Mouse (Mus musculus) kidney, postnatal 14 days (tissue): ENCODE results near the gene Gpc1.

Experiments
- DNase-seq: peaks from one replicate; pipeline ENCODE4 v3.0.0; 2022; ENCODE audit warnings: mixed read lengths

Gene Gpc1

DNA sequence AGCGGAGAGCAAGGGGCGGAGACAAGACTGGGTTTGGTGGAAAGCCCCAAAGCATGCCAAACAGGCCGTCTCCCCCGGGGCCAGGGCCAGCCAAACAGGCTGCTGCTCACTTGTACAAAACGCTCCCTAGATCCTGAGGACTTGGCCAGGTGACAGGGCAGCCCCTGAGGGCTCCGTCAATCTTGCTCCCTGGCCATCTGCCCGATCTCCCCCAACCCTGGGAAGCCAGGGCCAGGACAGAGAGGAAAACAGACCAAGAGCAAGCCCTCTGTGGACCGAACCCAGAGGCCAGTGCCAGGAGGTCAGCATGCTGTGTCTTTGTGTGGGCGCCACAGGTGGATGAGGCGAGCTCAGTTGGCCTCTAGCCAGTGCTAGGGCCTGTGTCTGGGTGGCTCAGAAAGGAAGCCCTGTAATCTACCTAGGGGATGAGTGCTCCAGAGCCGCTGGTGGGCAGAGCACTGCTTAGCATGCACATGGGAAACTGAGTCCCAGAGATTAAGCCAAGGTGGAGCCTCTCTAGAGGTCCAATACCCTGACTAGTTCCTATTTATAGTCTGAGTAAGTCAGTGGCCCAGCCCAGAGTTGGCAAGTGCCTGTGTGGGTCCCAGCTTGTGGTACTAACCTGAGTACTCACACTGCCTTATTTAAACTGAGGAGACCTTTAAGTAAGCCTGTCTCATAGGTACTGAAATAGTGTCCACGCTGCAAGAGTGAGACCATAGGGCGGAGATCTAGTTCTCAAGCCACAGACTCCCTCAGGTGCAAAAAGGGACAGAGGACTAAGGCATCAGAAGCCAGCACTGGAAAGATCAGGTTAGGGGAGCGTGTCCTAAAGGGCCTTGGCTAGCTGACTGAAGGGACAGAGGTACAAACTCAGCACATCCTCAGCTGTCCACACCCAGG is 6.7 kb downstream of the Gpc1 start:
- peak; percentile 25 for DNase-seq

DNA sequence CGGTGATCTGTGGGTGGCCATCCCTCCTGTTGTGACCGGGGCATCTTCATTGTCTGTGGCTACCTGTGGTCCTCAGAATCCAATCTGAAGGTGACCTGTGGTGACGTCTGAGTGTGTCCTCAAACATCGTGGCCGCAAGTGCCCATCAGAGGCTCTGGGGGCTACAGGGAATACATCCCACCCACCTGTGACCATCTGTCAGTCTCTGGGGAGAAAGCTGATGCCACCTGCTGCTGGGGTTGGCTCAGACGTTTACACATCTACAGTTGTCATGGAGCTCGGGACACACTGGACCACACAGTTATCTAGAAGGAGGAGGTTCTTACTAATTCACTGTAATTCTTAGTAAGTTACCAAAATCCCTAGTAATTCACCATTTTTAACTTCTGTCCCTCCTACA is 7.8 kb downstream of the Gpc1 start:
- DNase-seq: no peak

DNA sequence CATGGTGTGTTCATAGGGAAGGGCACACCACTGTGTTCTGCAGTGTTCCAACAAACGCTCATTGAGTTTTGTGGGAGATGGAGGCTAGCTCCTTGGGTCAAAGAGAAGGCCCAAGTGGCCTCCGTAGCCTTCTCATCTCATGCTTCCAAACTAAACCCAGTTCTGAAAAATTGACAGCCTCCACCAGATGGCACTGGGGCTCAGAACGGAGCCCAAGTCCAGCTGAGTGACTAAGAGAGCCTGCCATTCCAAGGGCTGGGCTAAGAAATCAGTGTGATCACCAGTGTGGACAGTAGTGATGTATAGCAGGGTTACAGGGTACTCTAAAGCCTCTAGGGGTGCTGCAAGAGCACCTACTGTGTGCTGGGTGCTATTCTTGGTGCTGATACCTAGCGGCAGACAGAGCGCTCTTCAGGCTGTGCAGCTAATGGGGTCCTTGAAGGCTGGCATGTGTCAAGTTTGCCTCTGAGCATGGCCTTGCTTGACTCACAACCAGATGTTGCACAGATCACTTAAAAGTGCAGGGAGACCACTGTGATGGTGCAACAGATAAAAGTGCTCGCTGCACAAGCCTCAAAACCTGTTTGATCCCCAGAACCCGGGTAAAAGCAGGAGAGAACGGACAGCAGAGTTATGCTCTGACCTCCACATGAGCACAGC is 8.9 kb downstream of the Gpc1 start:
- DNase-seq: peak; percentile 28

DNA sequence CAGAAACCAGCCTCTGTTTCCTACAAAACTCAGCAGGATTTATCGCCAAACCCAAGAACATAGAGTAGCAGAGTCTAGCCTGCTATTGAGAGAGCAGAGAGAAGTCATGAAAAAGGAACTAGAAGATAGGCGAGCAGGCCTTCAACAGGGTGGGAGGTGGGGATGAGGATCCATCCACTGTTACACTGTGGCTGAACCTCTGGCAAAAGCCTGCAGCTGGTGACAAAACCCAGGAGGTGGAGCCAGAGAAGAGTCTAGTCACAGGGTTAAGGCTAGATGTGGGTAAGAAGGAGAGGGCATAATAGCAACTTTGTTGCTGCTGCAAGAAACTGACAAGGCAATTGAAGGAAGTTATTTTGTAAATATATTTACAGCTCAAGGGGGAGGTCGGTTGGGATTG is 10.0 kb downstream of the Gpc1 start:
- no peak for DNase-seq

DNA sequence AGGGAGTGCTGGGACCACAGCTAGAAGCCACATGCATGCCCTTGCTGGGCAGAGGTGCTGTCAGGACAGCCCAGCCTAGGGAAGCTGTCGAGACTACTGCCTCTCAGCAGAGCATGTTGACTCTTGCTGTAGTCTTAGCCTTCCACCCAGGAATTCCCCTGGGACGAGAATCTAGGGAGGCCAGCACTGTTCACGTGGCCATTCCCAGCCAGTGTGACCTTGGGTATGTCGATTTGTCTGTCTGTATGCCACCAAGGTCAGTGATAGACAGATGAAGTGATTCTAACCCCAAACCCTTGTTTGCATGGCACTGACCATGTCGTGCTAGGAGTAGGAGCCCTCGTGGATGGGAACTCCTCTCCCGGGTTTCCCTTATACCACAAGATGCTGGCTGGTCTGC is 14.4 kb downstream of the Gpc1 start:
- no peak for DNase-seq

DNA sequence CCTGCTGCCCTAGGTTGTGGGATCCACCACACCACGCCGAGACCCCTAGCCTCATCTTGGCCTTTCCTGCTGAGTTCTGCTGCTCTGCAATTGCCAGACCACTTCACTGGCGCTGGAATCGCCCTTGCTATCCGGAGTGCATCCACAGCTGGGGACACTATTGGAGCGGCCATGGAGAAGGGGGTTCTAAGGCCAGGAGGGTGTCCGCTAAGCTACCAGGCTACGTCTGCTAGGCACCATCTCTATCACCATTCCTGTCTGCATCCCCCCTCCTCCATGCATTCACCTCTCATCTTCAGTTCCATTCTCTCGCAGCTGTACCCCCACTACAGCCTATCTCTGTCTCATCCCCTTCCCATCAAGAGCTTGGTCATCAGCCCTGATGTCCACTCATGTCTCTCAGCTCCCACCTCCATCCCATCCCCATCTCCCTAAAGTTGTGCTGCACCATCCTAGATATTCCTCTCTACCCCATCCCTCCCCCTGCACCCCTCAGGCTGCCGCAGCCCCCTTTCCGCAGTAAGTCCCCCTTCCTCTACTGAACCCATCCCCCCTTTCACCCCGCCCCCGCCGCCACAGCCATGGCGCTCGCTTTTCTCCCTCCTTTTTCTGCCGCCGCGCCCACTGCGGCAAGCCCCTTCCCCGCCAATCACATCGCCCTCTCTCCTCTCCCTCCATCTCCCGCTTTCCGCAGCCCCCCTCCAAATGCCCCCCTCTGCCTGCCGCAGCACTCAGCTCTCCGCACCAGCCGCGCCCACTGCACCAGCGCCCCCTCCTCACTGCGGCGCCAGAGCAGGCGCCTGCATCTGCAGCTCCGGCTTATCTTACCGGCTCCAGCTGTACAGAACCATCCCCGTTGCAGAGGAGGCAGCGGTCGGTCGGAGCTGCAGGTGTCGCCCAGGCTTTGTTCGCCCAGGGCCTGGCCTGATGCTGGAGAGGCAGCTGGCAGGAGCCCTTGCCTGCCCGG is 16.7 kb downstream of the Gpc1 start:
- no peak for DNase-seq

DNA sequence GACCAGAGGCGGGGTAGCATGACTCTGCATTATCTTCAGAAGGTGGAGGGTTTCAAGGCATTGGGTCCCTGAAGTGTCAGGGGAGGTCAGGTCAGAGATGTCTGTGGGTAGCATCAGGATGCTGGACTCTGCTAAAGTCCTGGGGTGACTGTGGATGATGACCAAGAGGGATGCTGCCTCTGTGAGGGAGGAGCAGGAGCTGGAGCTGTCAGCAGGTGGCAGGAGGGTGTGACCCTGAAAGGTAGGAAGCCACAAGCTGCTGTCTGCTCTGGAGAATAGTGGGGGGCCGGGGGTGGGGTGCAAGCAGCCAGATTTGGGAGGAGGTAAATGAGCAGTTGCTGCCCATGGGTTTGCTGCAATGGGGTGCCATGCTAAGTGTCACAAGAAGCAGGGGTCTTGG is 18.0 kb downstream of the Gpc1 start:
- DNase-seq: no peak

DNA sequence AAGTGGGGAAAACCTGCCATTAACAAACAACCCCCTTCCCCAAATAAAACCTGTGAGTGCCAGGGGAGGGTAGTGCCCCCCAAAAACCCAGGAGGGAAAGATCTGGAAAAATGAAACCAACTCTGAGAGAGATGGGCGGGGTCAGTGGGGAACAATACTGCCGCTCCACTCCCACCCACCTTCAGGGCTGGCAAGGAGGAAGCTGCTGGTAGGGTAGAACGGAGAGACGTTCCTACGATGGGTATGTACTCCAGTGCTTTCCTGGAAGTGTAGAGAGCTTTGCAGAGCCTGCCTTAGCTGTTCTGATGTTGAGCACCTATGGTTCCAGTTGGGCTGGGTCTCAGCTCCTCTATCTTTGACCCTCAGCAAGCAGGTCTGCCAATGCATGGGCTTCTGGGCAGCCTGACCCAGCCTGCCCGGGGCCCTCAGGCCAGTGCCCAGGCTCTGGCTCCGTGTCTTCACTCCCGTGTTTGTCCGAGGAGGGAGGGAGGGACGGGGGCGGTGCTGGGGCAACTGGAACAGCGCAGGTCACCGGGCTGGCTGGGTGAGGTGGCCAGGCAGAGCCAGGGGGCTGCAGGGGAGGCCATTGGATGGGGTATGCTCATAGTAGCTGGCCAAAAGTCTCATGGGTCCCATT is 18.6 kb downstream of the Gpc1 start:
- no peak for DNase-seq

DNA sequence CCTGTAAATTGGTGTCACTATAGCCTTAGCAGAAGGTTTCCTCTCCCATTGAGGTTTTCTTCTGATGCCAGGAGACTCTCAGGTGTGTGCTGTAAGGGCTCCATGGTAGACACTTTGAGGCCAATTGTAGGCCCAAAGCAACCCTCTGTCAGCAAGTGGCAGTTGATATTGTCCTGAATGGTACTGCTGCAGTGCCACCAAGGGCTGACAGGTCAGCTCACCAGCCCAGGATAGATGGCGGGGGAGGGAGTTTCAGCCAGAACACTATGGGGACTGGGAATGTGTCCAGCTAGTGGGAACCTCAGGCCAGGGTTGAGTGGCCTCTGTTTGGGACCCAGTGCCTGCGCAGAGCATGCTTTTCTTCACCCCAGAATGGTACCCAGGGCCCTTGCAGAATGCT is 21.0 kb downstream of the Gpc1 start:
- DNase-seq: no peak

DNA sequence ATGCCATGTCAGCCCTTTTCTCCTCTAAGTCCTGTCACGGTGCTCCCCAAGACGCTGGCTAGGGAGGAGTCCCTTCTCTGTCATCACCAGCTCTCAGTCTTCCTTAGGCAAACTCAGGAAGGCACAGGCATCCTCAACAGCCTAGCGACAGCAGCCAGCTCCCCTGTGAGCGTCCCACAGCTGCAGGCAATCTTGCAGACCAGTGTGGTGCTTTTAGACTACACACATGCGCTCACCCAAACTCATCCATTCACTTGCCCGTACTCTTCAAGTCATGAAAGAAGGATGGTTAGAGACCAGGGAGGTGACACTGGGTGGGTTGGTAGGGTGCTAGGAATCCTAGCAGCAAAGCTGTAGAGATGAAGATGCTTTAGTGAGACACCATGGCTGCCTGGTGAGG is 30.1 kb downstream of the Gpc1 start:
- DNase-seq: no peak

DNA sequence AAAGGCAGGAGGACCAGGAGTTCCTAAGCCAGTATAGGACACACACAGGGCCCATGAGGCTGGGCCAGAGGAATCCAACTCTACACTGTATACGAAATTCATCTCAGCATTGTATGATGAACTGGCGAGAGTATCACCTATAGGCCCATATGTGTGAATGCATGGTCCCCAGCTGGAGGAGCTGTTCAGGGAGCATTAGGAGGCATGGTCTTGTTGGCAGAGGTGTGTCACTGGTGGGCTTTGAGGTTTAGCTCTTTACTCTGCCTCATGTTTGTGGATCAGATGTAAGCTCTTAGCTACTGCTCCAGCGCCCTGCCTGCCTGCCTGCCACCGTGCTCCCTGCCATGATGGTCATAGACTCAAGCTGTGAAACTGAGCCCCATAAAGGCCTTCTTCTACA is 31.8 kb downstream of the Gpc1 start:
- no peak for DNase-seq

DNA sequence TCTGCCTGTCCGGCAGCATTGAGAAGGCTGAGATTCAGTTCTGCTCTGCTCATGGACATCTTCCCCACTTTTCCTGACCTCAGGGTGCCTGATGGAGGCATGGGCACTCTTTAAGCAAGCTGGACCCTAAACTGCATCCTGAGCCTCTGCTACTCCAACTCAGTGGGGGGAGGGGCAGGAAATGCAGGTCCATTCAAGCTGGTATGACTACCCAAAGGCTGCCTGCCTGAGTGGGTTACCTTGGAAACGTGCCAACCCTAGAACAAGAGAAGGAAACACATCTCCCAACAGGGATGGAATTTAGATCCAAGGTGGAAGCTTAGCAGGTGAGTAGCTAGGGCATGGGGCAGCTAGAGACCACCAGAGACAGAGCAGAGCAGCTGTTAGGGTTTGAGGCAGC is 34.7 kb downstream of the Gpc1 start:
- DNase-seq: no peak

DNA sequence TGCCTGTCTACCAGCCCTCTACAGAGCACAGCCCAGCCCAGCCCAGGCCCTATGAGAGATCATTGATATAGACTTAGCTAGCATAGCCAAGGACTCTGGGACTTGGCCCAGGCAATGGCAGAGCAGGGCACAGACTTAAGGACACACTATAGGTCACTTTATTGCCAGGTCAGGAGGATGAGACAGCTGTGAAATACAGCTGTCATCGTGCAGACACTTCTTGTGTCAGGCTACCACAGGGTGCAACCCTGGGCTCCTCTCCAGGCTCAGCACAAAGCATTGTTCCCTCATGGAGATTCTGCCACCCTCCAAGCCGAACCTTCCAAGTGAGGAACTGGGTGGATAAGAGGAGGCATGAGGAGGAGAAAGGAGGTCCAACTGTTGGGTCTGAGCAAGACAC is 38.5 kb downstream of the Gpc1 start:
- no peak for DNase-seq

DNA sequence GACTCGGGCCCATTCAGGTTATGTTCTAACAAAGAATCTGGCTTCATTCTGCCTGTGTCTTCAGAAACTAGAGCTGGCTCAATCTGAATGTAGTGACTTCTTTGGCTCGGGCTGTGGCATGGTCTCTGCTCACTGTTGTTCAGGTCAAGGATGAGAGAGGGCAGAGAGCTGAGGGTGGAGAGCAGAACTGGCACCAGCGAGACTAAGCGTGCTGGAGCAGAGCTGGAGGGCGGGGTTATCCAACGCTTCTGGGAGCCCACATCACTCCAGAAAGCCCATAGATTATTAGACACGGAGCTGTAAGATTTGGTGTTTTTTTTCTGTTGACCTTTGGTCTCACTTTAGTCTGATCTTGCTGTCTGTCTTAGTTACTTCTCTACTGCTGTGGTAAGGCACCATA is 41.2 kb downstream of the Gpc1 start:
- peak; percentile 24 for DNase-seq

DNA sequence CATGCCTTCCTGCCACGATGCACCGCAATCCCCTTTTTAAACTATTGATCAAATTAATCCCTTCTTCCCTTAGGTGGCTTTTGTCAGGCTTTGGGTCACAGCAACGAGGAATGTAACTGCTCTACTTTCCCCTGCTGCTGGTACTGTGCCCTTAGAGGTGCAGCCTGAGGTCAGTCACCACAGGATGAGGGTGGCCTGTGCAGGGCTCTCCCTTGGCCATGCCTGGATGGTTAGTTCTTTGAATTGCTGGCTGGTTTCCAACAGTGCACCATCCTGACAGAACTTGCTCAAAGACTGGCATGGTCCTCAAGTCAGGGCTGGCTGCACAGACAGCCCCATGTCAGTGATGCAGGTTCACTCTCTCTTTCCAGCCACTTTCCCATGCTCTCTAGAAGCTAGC is 42.6 kb downstream of the Gpc1 start:
- peak; percentile 61 for DNase-seq

DNA sequence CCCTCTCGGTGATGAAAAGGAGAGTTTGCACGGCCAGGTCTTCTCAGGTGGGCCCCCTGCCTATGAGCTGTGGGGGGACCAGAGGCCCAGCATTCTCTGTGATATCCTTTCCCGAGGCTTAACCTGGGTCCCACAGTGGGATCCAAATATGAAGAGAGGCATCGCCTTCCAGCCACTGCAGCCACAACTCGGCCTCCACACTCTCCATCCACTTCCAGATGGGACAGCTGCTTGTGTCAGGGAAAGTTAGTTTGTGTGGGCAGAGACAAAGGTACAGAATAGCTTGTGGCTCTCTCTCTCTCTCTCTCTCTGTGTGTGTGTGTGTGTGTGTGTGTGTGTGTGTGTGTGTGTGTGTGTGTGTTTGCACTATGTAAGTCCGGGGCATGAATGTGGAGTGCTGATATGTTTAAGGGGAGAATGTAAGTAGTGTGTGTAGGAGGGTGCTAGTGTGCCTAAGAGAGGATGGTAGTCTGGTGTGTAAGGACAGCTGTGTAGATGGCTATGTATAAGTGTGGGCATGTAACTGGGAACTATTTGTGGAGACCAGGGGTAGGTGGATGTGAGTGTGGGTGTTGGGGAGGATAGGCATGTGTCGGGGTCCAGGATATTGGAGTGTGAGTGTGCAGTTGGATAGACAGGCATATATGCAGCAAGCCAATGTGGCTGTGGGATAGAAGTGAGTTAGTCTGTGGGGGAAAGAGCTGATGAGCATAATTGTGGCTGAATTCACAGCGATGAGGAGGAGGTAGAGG is 44.1 kb downstream of the Gpc1 start:
- DNase-seq: no peak

DNA sequence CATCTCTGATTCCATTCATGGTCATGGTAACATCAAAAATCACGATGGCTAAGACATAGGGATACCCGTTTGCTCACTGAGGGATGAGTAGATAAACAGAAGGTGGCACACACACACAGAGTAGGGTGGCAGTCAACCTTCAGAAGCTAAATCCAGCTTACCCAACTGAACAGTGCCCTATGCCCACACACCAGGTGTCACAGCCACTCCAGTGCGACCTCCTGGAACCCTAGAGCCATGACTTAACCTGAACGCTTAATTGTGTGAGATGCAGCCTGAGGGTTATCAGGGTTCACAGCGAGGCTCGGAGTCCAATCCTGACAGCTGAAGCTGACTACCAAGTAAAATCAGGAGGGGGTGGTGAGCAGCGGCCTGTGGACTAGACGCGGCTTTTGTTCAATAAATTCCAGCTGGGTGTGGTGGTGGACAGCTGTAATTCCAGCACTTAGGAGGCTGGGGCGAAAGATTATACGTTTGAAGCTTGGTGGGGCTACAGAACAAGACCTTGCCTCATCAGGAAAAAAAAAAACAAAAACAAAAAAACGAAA is 46.1 kb downstream of the Gpc1 start:
- DNase-seq: no peak

DNA sequence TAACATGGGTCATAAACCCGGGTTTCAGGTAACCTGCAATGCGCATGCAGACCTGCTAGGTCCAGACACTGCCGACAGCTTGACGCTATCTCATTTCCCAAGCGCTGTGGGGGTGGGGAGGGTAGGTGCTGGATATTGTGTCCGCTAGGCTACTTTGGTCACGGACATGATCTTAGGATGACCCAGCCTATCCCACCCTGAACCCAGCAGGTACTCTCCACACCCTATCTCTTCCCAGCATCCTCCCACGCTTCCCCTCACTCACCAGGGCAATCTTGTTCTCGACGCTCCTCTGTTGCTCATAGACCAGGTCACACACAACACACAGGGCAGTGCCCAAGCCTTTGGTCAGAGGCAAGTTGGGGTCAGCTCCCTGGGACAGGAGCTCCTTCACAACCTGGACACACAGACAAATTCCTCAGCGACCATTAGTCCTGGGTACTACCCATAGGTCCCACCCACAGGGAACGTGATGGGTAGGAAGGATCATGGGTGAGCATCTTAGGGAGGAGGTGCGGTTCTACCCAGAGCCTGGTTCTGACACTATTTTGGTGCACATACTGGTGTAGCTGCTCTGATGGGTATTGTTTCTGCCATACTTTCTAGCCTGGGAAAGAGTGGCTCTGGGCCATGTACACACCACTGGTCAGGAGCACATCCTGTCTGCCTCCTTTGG is 46.8 kb downstream of the Gpc1 start:
- no peak for DNase-seq

DNA sequence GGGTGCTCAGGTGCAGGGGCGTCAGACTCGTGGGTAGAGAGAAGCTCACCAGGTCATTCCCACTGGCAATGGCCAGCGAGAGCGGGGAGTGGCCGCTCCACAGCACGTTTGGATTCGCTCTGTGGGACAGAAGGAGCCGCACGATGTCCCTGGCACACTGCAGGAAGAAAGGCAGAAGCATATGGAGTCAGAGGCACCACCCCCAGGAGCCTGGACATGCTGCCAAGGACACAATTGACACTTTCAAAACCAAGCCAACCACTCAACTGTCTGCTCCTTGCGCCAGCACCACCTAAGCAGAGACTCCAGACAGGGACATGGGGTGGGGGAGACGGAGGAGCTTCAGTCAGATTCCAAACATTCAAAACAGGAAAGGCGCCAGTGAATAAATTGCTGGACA is 47.8 kb downstream of the Gpc1 start:
- DNase-seq: no peak

DNA sequence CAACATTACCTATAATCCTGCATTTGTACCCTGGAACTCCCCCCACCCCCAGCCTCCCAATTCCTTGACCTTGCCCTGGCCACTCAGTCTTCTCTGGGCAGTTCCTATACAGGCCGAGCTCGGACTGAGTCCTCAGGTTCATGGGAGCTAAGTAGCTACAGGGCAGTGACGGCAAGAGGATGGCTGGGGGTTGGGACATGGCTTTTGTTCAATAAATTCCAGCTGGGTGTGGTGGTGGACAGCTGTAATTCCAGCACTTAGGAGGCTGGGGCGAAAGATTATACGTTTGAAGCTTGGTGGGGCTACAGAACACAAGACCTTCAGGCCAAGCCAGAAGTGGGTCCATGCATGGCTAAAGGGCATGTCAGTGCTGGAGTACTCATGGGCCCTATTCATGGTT is 48.7 kb downstream of the Gpc1 start:
- DNase-seq: no peak

DNA sequence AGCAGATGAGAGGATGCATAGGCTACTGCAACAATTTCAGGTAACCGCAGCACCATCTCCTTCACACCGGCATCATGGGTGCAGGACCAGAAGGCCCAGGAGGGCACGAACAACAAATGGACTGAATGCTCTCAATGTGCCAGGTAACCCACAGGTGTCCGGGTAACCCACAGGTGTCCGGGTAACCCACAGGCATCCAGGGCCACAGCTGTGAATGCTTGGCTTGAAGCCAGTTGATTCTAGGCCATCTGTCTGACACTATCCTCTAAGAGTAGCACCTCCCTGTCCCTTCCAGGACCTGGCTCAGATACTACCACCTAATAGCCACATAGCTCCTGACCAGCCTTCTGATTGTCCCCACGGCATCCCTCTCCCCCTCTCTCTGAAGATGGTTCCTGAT is 50.5 kb downstream of the Gpc1 start:
- DNase-seq: no peak
